Mouse (Mus musculus): ENCODE results near the gene Rexo4.

- TF ChIP-seq POLR2A (IDR thresholded peaks at IDR 0.05; ENCODE audit: control insufficient read depth, extremely low read depth, insufficient read depth, low read length, poor library complexity) = no peak
- no peak for TF ChIP-seq CTCF (IDR thresholded peaks at IDR 0.05; ENCODE audit: borderline replicate concordance, control insufficient read depth, extremely low read depth, insufficient read depth, low read length, poor library complexity)
Observed at GRCm38 (mm10) chr2:26952193-26952592, 12.0 kb downstream of the Rexo4 start.

Measured in thymus, adult 2 months (tissue).